Mouse (Mus musculus): ENCODE results near the gene Ptpra. TPM values are rescaled to one million over a fixed set of nuclear protein-coding genes. Genes with fewer than 3 reads are reported as not detected.

Ptpra gene
- total RNA-seq, 2 experiments from 2014 or later, result 67.1 to 123 TPM

DNA sequence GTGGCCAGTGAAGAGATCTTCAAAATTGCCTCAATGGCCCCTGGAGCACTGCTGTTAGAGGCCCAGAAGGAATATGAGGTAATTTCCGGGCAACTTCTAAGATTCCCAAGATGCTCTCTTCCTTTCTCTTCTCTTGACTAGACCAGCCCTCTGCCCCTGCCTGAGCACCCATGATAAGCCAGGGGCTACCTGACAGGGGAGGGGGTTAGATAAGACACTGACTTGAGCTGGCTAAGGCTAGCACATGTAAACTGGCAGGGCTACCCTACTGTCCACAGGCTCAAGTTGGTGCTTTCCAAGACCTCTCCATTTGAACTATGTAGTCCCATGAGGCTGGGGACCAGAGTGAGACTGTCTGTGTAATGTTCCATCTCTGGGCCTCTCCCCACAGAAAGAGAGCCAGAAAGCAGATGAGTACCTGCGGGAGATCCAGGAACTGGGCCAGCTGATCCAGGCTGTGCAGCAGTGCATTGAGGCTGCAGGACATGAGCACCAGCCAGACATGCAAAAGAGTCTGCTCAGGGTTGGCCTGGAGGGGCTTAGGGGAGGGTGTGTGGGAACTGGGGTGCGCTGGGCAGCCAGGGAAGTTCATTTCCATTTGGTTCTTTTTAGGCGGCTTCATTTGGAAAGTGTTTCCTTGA, 10.1 kb upstream of the Ptpra start:
- no peak for ATAC-seq (replicated peaks; ENCODE audit: poor library complexity)

DNA sequence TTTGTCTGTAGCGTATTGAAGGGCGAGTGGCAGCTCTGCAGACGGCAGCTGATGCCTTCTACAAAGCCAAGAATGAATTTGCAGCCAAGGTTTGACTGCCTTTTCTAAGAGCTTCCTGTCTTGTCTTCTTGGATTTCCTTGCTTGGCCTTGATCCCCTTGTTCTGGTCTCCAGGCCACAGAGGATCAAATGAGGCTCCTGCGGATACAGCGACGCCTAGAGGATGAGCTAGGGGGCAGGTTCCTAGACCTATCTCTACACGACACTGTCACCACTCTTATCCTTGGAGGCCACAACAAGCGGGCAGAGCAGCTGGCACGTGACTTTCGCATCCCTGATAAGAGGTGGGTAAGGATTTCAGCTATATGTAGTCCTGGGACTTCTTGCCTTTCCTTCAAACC, 7.9 kb upstream of the Ptpra start:
- peak; percentile 81 for ATAC-seq (replicated peaks; ENCODE audit: poor library complexity)

DNA sequence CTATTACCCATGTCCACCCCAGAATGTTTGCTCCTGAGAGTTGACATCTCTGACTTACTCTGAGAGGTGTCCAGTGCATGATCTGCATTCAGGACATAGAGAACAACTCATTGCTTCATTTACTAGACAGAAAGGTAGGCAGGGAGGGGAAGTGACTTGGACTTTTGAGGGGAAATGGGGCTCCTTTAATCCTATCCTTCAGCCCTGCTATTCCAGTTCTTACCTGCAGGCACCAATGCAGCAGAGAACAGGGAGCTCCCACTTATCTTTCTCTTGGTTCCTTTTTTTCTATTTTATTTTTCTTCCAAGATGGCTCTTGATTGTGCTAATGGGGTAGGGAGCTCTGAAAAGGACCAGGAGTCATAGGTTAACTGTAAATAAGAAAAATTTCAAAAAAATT, 1.6 kb upstream of the Ptpra start:
- ATAC-seq (replicated peaks; ENCODE audit: poor library complexity), result 0 out of 2 replicates have a peak, but pooled peaks have one; percentile 10

DNA sequence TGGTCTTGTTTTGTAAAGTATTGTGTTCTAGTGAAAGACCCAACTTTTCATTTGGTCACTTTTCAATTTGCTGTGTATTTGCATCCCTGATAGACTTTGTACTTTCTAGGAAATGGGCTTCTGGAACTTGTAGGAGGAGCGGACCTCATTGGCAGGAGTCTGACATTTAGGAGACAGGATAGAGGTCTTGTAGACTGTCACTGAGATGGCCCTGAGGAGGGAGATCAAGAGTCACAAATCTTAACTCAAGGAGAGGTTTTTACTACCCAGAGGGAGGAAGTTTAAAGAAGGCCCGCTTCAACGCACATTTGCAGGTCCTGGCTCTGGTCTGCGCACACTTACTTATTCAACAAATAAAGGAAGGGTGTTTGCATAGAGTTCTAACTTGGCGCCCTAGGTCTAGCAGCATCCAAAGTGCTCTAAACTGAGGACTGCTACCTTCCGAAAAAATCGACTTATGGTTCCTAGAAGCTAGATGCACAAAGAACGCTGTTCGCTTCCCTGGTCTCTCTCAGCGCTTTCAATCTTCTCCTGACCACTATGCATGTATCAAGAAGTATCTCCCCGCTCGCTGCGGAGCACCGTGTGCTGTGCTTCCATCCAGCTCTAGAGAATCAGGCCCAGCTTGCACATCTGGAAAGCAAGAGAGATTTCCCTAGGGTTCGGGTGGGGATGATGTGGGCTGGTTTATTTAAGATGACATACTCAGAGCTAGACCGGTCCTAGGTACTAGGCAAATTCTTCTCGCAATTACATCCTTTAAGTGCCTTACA, 871 bp upstream of the Ptpra start:
- ATAC-seq (replicated peaks; ENCODE audit: poor library complexity), result no peak

DNA sequence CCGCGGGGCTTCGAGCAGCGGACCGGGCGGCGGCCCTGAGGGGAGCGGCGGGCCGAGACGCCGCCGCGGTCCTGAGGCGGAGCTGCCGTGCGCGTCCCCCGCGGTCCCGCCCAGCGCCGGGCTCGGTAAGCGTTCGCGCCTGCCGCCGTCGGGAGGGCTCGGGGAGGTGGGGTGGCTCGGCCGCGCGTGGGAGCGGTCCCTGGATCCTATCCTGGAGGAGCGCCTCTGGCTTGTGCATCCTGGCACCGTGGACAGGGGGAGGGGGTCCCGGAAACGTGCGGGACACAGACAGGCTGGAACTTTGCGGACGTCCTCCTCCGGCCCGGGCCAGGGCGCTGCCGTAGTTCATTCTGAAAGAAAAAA, 337 bp downstream of the Ptpra start:
- peak; percentile 55 for ATAC-seq (replicated peaks; ENCODE audit: poor library complexity)

DNA sequence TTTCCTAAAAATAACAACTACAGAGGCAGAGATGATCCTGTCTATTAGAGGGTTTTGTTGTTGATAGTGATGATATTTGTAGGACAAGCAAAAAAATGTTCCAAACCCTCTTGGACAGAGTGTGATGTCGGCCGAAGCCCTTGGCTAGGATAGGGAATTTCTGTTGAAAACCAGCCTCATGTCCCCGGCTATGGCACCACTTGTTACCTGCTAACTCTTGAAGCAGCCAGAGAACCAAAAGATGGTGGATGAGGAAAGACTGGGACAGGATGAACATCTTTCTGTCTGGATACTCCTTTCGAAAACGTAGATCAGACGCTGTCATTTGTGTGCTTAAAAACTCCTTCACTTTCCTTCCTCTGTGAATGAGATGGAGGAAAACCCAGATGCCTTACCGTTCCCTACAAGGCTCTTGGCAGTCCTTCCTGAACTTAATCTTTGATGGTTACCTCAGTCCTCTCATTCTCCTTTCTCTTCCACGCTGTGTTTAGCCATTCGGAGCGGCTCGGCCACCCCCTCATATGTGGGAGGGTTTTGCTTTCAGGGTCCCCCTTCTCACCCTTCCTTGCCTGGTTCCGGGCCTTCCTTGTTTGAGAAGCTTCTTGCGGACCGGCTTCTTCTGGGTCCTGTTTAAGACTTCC, 1.1 kb downstream of the Ptpra start:
- ATAC-seq (replicated peaks; ENCODE audit: poor library complexity), result no peak

DNA sequence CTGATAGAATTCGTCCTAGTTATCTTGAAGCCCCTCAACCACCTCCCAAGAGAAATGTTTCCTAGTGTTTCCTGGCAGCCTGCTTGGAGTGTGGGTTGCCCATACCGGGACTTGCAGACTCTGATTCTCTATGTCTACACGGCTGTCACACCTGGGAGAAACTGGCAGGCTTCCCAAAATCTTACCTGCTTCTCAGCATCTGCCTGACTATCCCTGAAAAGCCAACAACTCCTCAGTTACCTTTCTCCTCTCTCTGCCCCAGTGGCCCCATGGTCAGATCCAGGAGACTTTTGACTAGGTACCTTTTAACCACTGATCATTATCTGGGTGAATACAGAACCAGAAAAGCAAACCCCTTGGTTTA, 1.6 kb downstream of the Ptpra start:
- ATAC-seq (replicated peaks; ENCODE audit: poor library complexity), result no peak

DNA sequence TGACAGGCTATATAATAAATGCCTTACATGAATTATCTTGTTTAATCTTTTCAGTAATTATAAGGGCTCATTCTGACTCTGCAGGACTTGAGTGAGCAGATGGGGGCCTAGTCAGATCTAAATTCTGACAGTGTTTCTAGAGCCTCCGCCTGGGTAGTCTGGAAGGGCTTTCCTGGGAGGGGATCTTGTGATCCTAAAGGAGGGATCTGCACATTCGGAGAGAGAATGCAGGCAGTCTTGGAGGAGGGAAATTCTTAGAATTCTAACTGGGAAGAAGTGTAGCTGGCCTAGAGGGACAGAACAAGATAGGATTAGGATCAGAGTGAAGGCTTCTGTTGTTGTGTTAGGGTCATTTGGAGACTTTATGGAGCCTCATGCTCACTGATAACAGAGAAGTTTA, 2.2 kb downstream of the Ptpra start:
- ATAC-seq (replicated peaks; ENCODE audit: poor library complexity), result no peak

DNA sequence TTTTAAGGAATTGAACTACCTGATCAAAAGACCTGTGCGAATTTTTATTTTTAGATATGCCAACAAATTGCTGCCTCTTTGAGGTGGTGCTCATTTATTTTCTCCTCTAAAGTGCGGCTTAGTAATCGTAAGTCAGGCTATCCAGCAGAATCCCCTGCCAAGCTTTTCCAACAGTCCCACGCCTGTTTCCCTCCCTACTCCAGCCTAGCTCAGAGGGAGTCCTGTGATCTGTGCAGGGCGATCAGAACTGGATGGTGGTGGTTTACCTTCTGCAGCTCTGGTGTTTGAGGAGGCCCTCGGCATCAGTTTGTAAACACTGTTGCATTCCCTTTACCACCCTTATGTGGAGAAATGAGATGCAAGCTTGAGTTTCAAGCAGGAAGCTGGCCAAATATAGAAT, 3.3 kb downstream of the Ptpra start:
- ATAC-seq (replicated peaks; ENCODE audit: poor library complexity), result no peak

DNA sequence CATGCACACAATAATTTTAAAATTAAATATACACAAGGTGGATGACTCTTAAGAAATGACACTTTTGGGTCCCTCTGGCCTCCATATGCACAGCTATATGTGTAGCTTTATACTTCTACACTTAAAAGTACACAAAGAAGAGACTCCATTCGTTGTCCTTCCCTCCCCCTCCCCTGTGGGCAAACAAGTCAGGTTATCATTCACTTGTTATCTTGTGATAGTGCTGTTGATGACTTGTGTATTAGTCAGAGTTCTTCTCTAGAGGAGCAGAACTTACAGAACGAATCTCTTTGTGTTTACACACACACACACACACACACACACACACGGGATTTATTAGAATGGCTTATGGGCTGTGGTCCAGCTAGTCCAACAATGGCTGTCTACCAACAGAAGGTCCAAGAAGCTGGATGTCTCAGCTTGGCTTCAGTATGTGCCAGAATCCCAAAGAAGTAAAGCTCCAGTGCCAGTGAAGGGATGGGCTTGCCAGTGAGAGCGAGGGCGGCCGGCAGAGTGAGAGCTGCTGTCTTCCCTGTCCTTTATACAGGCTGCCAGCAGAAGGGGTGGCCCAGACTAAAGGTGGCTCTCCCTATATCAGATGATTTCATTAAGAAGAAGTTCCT, 4.8 kb downstream of the Ptpra start:
- no peak for ATAC-seq (replicated peaks; ENCODE audit: poor library complexity)

DNA sequence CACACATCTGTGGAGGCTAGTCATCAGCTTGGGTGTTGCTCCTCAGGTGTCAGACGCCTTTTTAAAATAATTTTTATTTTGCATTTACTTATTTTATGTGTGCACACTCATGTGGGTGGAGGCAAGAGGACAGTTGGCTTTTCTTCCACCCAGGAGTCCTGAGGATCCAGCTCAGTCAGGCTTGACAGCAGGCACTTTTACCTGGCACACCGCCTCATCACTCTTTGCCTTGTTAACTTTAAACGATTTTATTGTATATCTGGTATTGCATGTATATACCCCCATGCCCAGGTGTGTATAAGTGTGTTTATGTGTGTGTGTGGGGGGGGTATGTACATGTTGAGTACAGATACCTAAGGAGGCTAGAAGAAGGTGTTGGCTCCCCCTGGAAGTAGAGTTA, 7.8 kb downstream of the Ptpra start:
- ATAC-seq (replicated peaks; ENCODE audit: poor library complexity), result no peak

DNA sequence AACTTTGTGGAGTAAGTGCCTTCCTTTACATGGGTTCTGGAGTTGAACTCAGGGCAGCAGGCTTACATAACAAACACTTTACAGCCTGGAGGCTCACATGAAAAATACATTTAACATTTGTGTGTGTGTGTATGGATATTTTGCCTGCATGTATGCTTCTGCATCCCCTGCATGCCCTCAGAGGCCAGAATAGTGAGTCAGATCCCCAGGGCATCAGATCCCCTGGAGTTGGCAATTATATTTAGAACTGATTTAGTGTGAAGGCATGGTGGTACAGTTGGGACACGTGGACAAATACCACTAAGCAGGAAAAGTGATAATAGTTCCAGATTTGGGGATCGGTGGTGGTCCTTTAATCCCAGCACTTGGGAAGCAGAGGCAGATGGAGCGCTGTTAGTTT, 9.5 kb downstream of the Ptpra start:
- no peak for ATAC-seq (replicated peaks; ENCODE audit: poor library complexity)

DNA sequence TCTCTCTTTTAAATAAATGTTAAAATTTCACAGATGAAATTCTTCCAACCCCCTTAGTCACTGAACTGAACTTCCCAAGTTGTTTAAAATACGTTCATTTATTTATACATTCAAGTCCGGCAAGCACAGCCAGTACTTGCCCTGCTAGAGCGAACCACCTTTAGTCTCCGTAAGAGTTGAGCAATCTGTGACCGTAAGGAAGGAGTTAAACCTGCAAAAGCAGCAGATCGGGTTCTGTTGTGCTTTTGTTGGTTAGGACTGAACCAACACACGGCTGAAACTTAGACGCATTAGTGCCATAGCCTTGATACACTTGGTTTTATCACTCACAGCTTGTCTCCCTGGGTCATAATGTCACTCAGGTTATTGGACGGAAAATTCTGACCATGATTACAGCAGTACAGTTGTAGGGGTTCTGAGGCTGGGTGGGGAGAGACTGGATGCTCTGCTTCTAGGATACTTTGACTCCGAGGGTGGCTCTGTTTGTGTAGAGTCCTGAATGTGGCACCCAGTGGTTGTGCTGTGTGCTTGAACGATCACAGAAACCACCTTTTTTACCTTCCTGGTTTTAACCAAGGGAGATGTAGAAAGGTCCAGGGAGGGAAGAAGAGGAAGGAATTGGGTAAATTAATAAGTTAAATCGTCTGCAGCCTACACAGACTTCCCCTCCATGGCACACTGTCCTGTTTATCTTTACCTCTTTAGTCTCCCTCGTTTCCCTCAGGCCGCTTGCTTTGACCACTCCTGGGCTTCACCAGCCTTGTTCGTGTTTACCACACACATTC, 11.4 kb downstream of the Ptpra start:
- ATAC-seq (replicated peaks; ENCODE audit: poor library complexity), result peak; percentile 37; the same call in 1 of the 2 replicates

DNA sequence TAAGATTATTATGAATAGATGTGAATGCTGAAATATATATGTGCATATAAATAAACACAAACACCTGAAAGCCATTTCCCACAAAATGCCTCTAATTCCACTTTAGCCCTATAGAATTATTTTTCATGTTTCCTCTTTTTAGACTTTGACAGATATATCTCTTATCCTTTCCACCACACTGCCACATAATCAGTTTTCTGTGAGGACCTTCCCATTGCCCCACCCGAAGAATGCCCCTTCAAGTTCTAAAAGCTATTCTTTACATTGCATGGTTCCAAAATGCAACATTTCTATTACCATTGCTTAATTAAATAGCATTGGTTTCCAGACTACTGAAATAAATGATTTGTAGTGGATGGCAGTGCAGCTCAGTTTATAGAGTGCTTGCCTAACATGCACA, 16.4 kb downstream of the Ptpra start:
- ATAC-seq (replicated peaks; ENCODE audit: poor library complexity), result no peak

DNA sequence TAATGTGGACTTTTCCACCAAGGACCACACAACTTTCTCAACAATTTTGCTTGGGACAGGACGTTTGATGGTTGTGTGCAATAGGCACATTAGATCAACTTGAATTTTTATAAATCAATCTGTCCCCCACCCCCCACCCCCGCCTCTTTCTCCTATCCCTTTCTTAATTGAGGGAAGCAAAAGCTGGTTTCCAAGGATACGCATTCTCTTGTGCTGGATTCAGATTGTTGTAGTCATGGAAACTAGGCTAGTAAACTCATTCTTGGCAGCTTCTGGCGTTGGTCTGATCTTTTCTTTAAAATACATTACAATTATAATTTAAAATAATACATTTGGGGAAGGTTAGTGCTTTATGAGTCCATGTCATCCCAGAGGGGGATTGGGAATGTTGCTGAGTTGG, 19.3 kb downstream of the Ptpra start:
- ATAC-seq (replicated peaks; ENCODE audit: poor library complexity), result no peak

DNA sequence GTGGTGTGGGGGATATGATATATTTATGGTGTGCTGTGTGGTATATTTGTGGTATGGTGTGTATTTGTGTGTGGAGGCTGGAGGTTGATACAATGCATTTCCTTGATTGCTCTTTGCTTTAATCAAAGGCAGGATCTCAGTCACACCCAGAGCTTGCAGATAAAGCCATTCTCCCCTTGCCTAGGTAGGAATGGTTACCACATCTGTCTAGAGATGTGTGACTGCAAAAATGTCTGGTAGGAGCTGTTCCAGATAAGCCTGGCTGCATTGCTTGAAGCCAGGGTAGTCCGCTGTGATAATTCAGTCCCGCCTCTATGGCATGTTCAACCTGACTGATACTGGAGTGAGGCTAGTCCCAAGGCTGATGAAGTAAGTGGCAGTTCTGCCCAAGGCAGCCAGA, 19.9 kb downstream of the Ptpra start:
- peak; percentile 87 for ATAC-seq (replicated peaks; ENCODE audit: poor library complexity)

DNA sequence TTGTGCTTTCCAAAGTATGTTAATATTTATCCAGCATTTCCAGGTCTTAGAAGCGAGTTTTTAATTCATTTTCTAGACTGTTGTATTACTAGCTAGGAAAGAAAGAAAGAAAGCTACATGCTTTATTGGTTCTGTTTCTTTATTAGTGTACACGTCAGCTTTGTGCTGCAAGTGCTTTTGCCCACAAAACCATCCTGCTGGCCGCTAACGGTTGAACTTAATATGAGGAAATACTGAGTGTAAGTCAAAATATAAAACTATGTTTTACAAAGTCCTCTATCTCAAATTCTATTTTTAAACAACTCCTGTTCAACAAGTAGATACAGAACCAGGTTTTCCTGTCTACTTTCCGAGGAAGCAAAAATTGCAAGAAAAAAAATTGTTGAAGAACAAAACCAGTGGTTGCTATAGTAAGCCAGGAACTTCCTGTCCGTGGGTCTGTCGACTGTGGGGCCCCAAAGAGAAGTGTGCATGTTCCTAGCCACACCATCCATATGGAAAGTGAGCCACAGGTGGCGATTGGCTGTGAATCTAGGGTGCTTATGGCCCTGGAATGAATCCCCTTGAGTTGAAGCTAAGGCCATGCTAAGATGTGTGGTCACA, 22.9 kb downstream of the Ptpra start:
- peak; percentile 55 for ATAC-seq (replicated peaks; ENCODE audit: poor library complexity)

DNA sequence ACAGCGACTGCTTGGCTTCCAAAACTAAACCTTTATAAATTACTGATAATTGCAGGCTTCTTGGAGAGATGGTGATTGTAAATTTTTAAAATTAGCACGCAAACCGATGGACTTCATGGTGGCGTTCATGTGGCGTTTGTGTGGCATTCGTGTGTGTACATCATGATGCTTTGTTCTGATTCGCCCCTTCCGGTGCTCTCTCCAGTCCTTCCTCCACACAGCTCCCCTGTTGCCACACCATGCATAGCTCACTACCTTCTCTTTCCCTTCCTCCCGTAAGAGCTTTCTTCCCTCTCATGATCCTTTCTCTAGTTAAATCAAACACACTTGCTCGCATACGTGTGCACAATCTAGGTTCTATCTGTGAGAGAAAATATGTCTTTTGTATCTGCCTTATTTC, 25.7 kb downstream of the Ptpra start:
- ATAC-seq (replicated peaks; ENCODE audit: poor library complexity), result peak; percentile 46

DNA sequence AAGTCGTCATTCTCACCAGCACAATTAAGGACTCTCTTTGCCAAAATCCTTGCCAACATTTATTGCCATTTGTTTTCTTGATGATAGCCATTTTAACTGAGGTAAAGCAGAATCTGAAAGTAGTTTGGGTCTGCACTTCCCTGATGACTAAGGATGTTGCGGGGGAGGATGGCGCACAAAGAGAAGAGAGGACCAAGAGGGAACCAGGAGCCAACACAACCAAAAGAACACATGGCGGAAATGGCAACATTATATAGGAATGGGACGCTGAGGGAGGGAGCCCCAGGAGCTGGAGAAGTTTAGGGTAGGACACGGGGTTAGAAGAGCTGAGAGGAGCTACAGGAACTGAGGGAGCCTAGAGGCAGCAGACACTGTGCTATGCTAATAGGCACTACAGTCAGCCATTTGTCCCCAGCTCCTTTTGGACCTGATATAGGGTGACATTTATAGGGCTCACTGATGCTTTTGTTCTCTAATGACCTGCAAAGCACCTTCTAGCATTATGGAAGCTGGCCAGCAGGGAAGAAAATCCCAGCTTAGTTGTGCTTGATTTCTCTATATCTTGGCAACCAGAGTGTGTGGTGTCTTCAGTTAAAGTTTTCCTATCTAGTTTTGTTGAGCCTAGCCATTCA, 26.7 kb downstream of the Ptpra start:
- ATAC-seq (replicated peaks; ENCODE audit: poor library complexity), result no peak

DNA sequence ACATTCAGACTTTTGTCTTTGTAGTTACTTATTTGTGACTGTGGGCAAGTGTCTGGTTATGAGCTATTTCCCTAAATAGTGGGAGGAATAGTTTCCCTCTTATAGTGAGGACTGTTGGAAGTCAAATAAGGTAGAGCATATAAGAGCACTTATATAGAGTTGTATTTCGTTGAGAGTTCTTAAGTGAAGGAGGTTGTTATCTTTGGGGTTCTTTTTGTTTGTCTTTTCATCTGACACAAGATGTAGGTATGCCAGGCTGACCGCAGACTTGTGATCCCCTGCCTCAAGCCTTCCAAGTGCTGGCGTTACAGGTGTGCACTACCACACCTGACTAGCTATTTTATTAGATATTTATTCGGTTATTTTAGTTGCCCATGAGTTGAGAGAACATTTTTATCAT, 32.1 kb downstream of the Ptpra start:
- ATAC-seq (replicated peaks; ENCODE audit: poor library complexity), result no peak
